Mouse (Mus musculus) frontal cortex, adult 2 months (tissue): Measurements from ENCODE around the gene Gm20422. TPM values are rescaled to one million over a fixed set of nuclear protein-coding genes. Genes with fewer than 3 reads are reported as not detected.

Experiments used
- DNase-seq, 2 experiments: peaks; one replicate each; pipeline ENCODE4 v3.0.0; 2022; ENCODE audit warnings: low spot score in 1 of 2; ENCODE audit errors: extremely low spot score in 1 of 2
- polyA plus RNA-seq: library from polyadenylated mRNA; depleted of rRNA; stranded (reverse); fragments of >200 nt; gene quantifications from 2 replicates; pipeline ENCODE4 v1.2.3, GENCODE M21; 2012; rRNA removed

The Gm20422 gene
- polyA plus RNA-seq: 0.92 TPM in 1 of 2 replicates, not detected in the other

GRCm38 (mm10) chr8:69774503-69775148, at the start of gene Gm20422:
Gene Gm20422, minus strand, starts transcription at chr8:69774886.
- DNase-seq: peak; percentile 90

- peak in 1 of 2 experiments; percentile 20 for DNase-seq
Observed at GRCm38 (mm10) chr8:69822386-69823191, 47.9 kb upstream of the Gm20422 start, which contains the start of gene Lpar2. Gene Lpar2, plus strand, starts transcription at chr8:69822429.

- DNase-seq: no peak
Observed at GRCm38 (mm10) chr8:69821971-69822385, 47.3 kb upstream of the Gm20422 start.

GRCm38 (mm10) chr8:69820466-69820865, 45.8 kb upstream of the Gm20422 start:
- no peak for DNase-seq

- no peak for DNase-seq
Observed at GRCm38 (mm10) chr8:69815396-69815795, 40.7 kb upstream of the Gm20422 start.

GRCm38 (mm10) chr8:69814881-69815280, 40.2 kb upstream of the Gm20422 start:
- DNase-seq: no peak

GRCm38 (mm10) chr8:69809820-69810219, 35.1 kb upstream of the Gm20422 start:
- DNase-seq: no peak

GRCm38 (mm10) chr8:69808864-69809403, 34.2 kb upstream of the Gm20422 start:
- peak in 1 of 2 experiments; percentile 20 for DNase-seq

GRCm38 (mm10) chr8:69808094-69808863, 33.6 kb upstream of the Gm20422 start, which contains the start of gene Gmip:
Gene Gmip, plus strand, starts transcription at chr8:69808679.
- peak in 1 of 2 experiments; percentile 66 for DNase-seq

GRCm38 (mm10) chr8:69807236-69807635, 32.5 kb upstream of the Gm20422 start:
- no peak for DNase-seq

- DNase-seq: no peak
Observed at GRCm38 (mm10) chr8:69805491-69805890, 30.8 kb upstream of the Gm20422 start.

GRCm38 (mm10) chr8:69805086-69805485, 30.4 kb upstream of the Gm20422 start:
- DNase-seq: no peak

- no peak for DNase-seq
Observed at GRCm38 (mm10) chr8:69804537-69804936, 29.9 kb upstream of the Gm20422 start.

GRCm38 (mm10) chr8:69803366-69803765, 28.7 kb upstream of the Gm20422 start:
- no peak for DNase-seq

- DNase-seq: no peak
Observed at GRCm38 (mm10) chr8:69802216-69802615, 27.5 kb upstream of the Gm20422 start.

- DNase-seq: no peak
Observed at GRCm38 (mm10) chr8:69801796-69802195, 27.1 kb upstream of the Gm20422 start.

GRCm38 (mm10) chr8:69799946-69800345, 25.3 kb upstream of the Gm20422 start:
- DNase-seq: no peak

GRCm38 (mm10) chr8:69799261-69799660, 24.6 kb upstream of the Gm20422 start:
- no peak for DNase-seq

- DNase-seq: no peak
Observed at GRCm38 (mm10) chr8:69797661-69798060, 23.0 kb upstream of the Gm20422 start.

GRCm38 (mm10) chr8:69796721-69797345, 22.1 kb upstream of the Gm20422 start:
- DNase-seq: no peak
